Mouse (Mus musculus) spleen, adult 2 months (tissue): ENCODE results near the gene Lyg2. TPM values are rescaled to one million over a fixed set of nuclear protein-coding genes. Genes with fewer than 3 reads are reported as not detected.
A peak's percentile ranks its signal among the peaks of the same experiment; 100 is the strongest.

Source experiments
- DNase-seq, 2 experiments: peaks; one replicate each; pipeline versions ENCODE4 v3.0.0 to v3.0.0-alpha.2; 2012 to 2021; ENCODE audit warnings: low spot score in 2 of 2, low read depth in 1 of 2
- H3K27ac ChIP-seq: fragments of 200-500 bp; 2 replicates; pipeline ENCODE4 v1.5.1; 2012; ENCODE audit warnings: low read length, inconsistent platforms; ENCODE audit not compliant: insufficient read depth
- H3K27me3 ChIP-seq: fragments of 200-500 bp; 2 replicates; pipeline ENCODE4 v1.6.1; 2012; ENCODE audit warnings: mild to moderate bottlenecking, moderate library complexity, low read length, inconsistent platforms; ENCODE audit not compliant: control insufficient read depth, insufficient read depth
- H3K36me3 ChIP-seq: fragments of 200-500 bp; 2 replicates; pipeline ENCODE4 v1.6.1; 2012; ENCODE audit warnings: mild to moderate bottlenecking, low read length, inconsistent platforms; ENCODE audit not compliant: control insufficient read depth, insufficient read depth
- H3K4me1 ChIP-seq: fragments of 200-500 bp; 2 replicates; pipeline ENCODE4 v1.6.1; 2011; ENCODE audit warnings: inconsistent platforms; ENCODE audit not compliant: control insufficient read depth, insufficient read depth, insufficient read length
- H3K4me3 ChIP-seq: fragments of 200-500 bp; 2 replicates; pipeline ENCODE4 v1.5.1; 2011; ENCODE audit warnings: mild to moderate bottlenecking, inconsistent platforms; ENCODE audit not compliant: insufficient read depth, insufficient read length; ENCODE audit errors: extremely low read depth
- CTCF ChIP-seq: fragments of 200-500 bp; IDR thresholded peaks from 2 replicates; pipeline ENCODE4 v1.5.1; 2011; ENCODE audit warnings: mild to moderate bottlenecking, inconsistent platforms; ENCODE audit not compliant: insufficient read depth, insufficient read length, insufficient replicate concordance; ENCODE audit errors: extremely low read depth
- POLR2A ChIP-seq: fragments of 200-500 bp; IDR thresholded peaks from 2 replicates; pipeline ENCODE4 v1.6.1; 2011; ENCODE audit warnings: low read depth, low read length, inconsistent platforms
- WGBS: fragments of 180-500 bp; shearing (Covaris S2); methylation state at CpG from one replicate; pipeline ENCODE4 v1.1.7; 2018; 5-methylcytosine and 5-hydroxymethylcytosine counted together
- polyA plus RNA-seq: library from polyadenylated mRNA; depleted of rRNA; stranded (reverse); fragments of >200 nt; gene quantifications from 2 replicates; pipeline ENCODE4 v1.2.3, GENCODE M21; 2012

Lyg2 gene
- polyA plus RNA-seq, 1 experiment = not detected

- Histone ChIP-seq H3K27me3 (no peaks in the 10 kb centered on the region), H3K4me3 (no peak overlapping the region), H3K27ac (no peak overlapping the region), H3K4me1 (peaks cover 2% of the 10 kb centered on the region), H3K36me3 (no peaks in the 10 kb centered on the region)
- TF ChIP-seq CTCF (no peak), POLR2A (no peak)
- DNase-seq = no peak
- 82% methylated on average over 2 of the region's 2 CpGs for WGBS
These were observed 46.9 kb downstream of the Lyg2 start for GRCm38 (mm10) chr1:37869362-37869761.

GRCm38 (mm10) chr1:37868640-37869039 is 47.7 kb downstream of the Lyg2 start:
- WGBS = 33% methylated on average over 10 of the region's 10 CpGs
- no peak for DNase-seq
- Histone ChIP-seq H3K27ac (no peak overlapping the region), H3K4me3 (no peak overlapping the region), H3K36me3 (no peaks in the 10 kb centered on the region), H3K4me1 (peaks cover 2% of the 10 kb centered on the region), H3K27me3 (no peaks in the 10 kb centered on the region)
- TF ChIP-seq POLR2A = no peak
- no peak for TF ChIP-seq CTCF

GRCm38 (mm10) chr1:37867684-37868322 is 48.5 kb downstream of the Lyg2 start:
- H3K4me3 ChIP-seq = no peak overlapping the region
- TF ChIP-seq POLR2A (no peak), CTCF (no peak)

GRCm38 (mm10) chr1:37867056-37867455 is 49.2 kb downstream of the Lyg2 start:
- DNase-seq = no peak
- H3K4me1 ChIP-seq = peaks cover 2% of the 10 kb centered on the region; the same call in 1 of the 2 replicates

More at GRCm38 (mm10) chr1:37867684-37868322, 48.5 kb downstream of the Lyg2 start:
- Histone ChIP-seq H3K4me1 (peaks cover 2% of the 10 kb centered on the region), H3K27me3 (no peaks in the 10 kb centered on the region), H3K36me3 (no peaks in the 10 kb centered on the region), H3K27ac (no peak overlapping the region)
- 40% methylated on average over 10 of the region's 10 CpGs for WGBS
- DNase-seq = no peak

GRCm38 (mm10) chr1:37866286-37866685 is 50.0 kb downstream of the Lyg2 start, which contains the start of gene Tsga10:
Gene Tsga10, minus strand, starts transcription at chr1:37866429.
- TF ChIP-seq POLR2A = no peak
- TF ChIP-seq CTCF = no peak
- H3K27ac ChIP-seq = peak within 1 kb of the TSS; percentile 21; the same call in 1 of the 2 replicates
- H3K36me3 ChIP-seq = no peaks in the 10 kb centered on the region
- no peak for DNase-seq
- H3K4me3 ChIP-seq = peak within 1 kb of the TSS; percentile 62
- no peaks in the 10 kb centered on the region; the same call in 1 of the 2 replicates for H3K4me1 ChIP-seq
- no peaks in the 10 kb centered on the region for H3K27me3 ChIP-seq
- 88% methylated on average over 6 of the region's 6 CpGs for WGBS

More at GRCm38 (mm10) chr1:37867056-37867455, 49.2 kb downstream of the Lyg2 start:
- Histone ChIP-seq H3K36me3 (no peaks in the 10 kb centered on the region), H3K4me3 (no peak overlapping the region), H3K27ac (no peak overlapping the region), H3K27me3 (no peaks in the 10 kb centered on the region)
- TF ChIP-seq CTCF (peak; percentile 26; the same call in 1 of the 2 replicates), POLR2A (no peak)
- 94% methylated on average over 1 of the region's 1 CpGs for WGBS

GRCm38 (mm10) chr1:37865401-37866215 is 50.7 kb downstream of the Lyg2 start:
- H3K36me3 ChIP-seq = no peaks in the 10 kb centered on the region
- peak overlapping the region; percentile 62 for H3K4me3 ChIP-seq
- H3K27me3 ChIP-seq = no peaks in the 10 kb centered on the region
- DNase-seq = no peak
- TF ChIP-seq POLR2A = no peak
- TF ChIP-seq CTCF = no peak
- 11% methylated on average over 23 of the region's 23 CpGs for WGBS
- H3K4me1 ChIP-seq = no peaks in the 10 kb centered on the region; the same call in 1 of the 2 replicates
- H3K27ac ChIP-seq = peak overlapping the region; percentile 21; the same call in 1 of the 2 replicates
